Mouse (Mus musculus) gastrocnemius, postnatal 14 days (tissue): Measurements from ENCODE around the gene Gm37240. TPM values are rescaled to one million over a fixed set of nuclear protein-coding genes. Genes with fewer than 3 reads are reported as not detected.

Experiments used
- DNase-seq: peaks from one replicate; pipeline ENCODE4 v3.0.0; 2021; ENCODE audit warnings: mixed read lengths
- intact Hi-C: fragments of 180-260 bp; cut with DNase I; formaldehyde crosslinking; loops from one replicate; pipeline ENCODE4 v1.15.1; 2025; ENCODE audit warnings: low total_unique reads
- total RNA-seq, 2 experiments: library from RNA; stranded (reverse); gene quantifications; 2 replicates each; pipeline ENCODE4 v1.2.3; 2021

The Gm37240 gene
- total RNA-seq, 2 experiments from 2014 or later, result 32.3 to 43.3 TPM

DNA sequence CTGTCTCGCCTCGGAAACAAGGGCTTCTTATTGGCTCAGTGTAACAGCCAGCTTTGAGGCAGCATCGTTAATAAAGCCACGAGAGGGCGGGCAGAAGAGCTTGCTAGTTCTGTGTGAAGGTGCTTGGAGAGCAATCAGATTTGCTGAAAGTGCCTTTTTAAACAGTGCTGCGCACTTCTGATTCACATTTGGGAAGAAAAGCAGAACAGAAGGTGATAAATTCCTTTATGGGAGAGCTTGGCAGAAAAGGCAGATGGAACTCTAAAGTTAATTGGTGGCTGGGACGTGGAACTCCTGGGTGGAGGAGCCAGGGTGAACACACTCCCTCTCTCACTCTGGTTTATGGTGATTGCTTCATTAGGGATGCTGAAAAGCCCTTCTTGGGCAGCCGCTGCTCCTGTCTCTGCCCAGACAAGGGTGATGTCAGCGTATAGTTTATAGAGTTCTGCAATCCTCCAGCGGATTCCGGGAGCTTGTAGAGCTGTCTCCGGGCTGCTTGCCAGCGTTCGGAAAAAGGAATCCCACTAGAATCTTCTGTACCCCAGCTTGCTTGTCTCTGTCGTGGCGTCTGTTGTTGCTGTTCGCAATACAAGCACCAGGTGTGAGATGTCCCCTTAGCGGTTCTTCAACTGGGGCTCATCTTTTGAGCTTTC lies 1141.7 kb downstream of the Gm37240 start:
- intact Hi-C loops, result no loop called here
- DNase-seq, result peak; percentile 61

DNA sequence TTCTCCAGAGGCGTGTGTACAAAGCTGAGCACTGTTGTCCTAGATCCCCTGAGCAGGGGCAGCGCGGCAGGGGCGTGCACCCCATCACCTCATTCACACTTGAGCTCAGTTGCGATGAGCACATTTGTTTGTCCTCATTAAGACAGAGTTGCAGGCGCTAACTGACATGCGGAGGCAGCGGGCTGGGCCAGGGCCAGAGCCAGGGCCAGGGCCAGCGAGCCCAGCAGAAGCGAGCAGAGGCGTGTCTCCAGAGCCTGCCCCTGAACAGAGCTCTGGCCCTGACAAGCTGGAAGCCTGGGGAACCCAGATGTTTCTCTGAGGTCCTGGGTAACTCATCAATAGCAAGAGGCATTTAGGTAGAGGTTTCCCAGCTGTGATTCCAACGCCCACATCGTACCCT lies 1142.6 kb downstream of the Gm37240 start:
- intact Hi-C loops, result no loop called here
- peak; percentile 44 for DNase-seq

DNA sequence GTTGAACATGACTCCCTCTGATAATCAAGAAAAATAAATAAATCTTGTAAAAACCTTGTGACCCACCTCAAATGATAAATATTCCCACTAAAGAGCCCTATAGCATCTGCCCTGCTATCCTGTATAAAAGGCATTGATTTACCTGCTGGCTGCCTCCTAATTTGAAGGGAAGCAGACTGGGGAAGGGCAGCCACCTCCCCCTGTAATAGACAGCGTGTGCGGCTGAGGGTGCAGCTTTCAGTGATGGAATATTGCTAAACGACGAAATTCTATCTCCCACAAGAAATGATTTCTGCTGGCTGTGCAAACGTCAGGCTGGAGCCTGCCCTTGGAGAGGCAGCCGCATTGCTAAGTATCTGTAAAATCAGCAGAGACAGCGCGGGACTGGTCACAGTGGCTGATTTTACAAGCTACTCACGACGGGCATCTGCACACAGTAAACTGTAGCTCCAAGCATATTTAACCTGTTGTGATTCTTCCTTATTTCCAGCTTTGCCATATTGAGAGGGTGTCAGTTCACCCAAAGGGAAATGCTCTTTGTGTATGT lies 1147.2 kb downstream of the Gm37240 start:
- intact Hi-C loops, result no loop called here
- DNase-seq, result no peak

DNA sequence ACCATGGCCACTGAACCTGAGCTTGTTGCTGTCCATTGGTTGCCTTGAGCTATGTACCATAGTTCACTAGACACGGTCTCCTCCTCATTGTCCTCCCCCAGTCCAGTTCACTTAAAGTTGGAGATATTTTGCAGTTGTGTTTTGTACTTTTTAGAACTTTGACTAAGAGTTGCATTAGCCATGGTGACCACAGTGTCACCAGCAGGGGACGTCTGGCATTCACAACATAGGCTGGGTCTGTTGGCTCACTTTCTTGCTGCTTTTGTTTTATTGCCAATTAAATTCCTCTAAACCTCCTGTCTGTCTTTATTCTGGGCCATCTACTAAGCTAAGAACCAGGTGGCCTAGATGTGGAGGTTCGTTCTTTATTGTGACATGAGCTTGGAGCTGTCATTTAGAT lies 1150.2 kb downstream of the Gm37240 start:
- no peak for DNase-seq
- intact Hi-C loops, result no loop called here

DNA sequence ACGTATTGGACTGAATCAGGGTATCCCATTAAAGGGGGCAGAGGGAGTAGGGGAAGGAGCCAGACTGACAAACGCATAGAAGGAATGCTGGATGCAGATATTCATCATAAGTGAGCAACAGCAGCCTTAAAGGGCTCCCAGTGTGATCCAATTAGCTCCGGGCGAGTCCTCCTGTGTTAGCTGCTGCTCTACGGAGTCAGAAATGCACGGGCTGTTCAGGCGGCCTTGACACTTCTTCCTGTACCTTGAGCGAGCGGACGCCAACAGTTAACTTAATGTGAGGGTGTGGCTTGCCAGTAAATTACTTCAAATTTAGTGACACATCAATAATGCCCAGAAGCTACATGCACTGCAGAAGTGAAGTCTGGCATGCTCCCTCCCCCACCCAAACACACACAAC lies 1151.6 kb downstream of the Gm37240 start:
- no peak for DNase-seq
- intact Hi-C loops, result no loop called here

DNA sequence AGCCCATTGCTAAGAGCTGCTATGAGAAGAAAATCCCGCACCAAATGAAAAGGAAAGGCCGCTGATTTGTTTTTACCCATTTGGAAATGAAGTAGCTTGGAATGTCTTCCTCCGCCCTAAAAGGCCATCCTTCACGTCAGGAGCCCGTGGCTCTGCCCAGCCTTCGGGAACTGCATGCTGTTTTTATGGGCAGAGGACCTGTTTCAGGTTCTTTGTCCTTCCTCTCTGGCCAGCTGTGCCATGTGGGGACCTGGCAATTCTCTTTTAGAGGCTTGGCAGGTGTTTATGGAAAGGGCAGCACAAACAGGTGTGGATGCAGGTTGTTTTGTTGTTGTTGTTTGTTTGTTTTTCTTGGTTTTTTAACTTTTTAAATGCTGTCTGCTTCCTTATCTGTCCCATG lies 1154.8 kb downstream of the Gm37240 start:
- no peak for DNase-seq
- intact Hi-C loops, result no loop called here

DNA sequence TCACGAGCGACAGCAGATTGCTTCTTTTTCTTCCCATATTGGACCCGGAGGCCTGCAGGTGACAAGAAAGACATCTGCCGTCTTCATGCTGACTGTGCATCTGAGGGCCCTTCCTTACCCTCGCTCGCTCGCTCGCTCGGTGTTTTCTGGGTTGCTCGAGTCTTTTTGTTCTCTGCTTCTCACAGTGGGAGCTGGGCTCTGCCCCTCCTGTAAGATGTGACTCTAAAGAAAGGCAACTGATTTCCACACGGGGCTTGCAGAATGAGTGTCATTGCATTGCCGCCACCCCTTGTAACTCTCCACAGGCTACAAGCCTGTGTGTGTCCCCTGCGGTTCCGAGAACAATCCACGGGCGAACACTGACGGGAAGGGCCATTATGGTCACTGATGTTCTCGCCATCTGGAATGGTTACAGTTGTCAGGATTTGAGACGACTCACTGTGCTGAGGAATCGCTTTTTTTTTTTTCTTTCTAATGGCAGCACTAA lies 1155.3 kb downstream of the Gm37240 start:
- intact Hi-C loops, result no loop called here

DNA sequence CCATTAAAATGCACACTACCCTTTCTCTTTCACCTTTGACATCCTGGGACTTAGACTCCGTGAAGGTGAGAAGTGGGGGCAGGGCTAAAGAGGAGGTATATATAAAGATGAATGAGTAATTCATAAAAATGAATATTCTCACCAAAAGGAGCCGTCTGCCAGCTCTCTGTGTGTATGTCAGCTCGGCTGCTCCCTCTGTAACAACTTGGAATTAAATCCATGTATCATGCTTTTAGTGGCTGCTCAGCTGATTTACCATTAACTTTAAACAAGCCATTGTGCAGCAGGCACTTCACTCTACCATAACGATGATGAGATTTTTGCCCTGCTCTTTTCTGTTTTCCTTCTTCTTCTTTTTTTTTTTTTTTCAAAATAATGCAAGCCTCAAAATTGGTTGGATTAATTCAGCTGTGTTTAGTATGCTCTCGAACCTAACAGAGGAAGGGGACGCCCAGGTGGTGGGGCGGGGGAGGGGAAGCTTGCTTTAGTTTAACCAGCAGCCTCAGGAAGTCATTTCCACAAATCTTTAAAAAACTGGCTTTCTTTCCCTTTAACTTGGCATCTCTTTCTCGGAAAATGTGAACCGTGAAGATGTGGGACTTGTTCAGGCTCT lies 1155.8 kb downstream of the Gm37240 start:
- intact Hi-C loops, result no loop called here

More for the DNA sequence above, 1155.3 kb downstream of the Gm37240 start:
- no peak for DNase-seq

DNA sequence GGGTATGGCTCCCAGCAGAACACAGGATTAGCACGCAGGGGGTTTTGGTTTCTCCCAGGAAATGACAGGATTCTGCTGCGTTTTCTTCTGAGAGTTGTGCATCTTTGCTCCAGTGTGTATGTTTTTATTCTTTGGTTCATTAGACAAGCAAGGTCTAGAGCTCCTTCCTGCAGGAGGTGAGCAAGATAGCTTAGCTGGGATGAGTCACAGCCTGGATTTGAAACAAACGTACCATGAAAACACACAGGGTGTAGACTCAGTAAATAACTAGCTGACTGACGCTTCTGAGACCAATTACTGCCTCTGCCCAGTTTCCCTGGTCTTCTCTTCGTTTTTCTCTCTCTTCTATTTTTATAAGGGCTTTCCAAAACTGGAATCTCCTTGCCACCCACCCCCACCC lies 1156.3 kb downstream of the Gm37240 start:
- intact Hi-C loops, result no loop called here
- DNase-seq, result no peak

More for the DNA sequence above, 1155.8 kb downstream of the Gm37240 start:
- no peak for DNase-seq

DNA sequence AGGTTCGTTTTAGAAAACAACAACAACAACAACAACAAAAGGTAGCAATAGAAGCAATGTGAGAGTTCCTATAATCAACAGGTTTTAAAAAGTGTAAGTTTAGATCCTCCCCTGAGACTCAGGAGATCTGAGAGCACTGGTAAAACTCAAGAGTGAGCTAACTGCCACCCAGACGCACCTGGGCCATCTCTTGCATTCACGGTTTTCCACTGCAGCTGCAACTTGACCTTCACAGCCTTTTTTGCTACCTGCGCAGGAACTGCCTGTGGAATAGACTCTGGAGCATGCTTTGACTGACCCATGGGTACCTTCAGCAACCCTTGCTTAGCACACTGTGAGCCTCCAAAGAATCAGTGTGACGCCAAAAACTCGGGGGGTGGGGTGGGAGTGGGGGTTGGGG lies 1157.5 kb downstream of the Gm37240 start:
- intact Hi-C loops, result no loop called here
- no peak for DNase-seq

DNA sequence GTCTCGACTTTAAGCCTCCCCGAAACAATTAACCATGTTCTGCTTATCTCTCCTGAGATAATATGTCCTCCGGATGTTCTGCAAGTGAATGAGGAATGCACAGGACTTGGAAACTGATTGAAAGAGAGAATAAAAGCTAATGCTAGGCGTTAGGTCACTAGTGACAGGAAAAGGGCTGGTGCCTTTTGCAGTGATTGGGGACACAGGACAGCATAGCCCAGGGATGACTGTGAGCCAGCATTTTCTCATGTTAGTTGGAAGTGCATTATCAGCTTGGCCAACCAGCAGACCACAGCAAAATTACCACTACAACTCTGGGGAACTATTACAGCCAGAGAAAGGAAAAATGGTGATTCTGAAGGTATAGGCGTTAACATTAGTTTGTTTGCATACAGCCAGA lies 1163.3 kb downstream of the Gm37240 start:
- DNase-seq, result no peak
- intact Hi-C loops, result no loop called here

DNA sequence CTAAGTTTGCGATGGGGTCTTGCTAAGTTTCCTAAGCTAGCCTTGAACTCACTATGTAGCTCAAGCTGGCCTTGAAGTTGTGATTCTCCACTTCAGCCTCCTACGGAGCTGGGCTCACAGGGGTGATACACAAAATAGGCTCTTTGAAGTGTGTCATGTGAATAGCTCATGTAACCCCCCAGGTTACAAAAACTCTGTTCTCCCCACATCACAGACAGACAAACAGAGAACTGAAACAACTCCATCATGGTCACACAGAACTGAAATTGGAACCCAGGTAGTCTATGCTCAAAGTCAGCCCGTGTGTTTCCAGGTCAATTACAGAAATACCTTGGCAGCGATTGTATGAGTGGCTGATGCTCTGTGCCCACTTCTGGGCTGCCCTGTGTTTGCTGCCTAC lies 1164.6 kb downstream of the Gm37240 start:
- DNase-seq, result no peak
- intact Hi-C loops, result no loop called here

DNA sequence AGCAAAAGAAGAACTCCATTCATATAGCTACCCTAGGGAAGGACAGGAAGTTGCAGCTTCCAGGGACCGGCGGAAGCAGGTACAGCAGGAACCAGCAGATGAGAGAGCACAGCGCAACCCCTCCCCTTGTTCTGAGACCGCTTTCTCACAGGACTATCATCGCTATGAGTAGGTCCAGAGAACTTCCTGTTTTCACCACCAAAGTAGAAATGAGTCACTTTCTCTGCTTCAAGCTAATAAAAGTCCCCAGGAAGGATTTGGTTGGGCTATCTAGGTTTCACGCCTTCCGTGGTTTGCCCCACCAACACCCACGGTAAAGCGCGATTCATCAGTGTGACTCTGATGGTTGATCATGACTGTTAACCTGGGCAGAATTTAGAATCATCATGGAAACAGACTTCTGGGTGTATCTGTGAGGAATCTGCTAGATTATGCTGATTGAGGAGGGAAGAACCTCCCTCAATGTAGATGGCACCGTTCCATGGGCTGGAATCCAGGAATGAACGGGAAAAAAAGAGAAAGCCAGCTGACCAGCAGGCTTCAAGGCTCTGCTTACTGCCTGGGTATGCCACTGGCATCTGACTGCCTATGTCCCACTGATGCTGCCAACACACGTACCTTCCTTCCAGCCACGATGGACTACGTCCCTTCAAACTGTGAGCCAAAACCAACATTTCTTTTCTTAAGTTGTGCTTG lies 1172.1 kb downstream of the Gm37240 start:
- no peak for DNase-seq
- intact Hi-C loops, result no loop called here

DNA sequence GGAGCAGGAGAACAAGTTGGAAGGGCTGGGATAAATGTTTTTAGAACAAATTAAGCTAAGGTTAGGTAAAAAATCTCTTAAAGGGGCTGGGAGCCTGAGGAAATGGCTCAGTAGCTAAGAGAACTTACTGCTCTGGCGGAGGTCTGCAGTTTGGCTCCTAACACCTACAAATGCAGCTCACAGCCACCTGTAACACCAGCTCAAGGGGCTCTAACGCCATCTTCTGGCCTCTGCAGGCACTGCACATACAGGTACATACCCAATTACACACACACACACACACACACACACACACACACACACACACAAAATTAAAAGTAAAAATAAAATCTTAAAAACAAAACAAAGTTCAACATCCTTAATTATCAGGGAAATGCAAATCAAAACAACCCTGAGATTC lies 1174.4 kb downstream of the Gm37240 start:
- intact Hi-C loops, result no loop called here
- DNase-seq, result no peak

DNA sequence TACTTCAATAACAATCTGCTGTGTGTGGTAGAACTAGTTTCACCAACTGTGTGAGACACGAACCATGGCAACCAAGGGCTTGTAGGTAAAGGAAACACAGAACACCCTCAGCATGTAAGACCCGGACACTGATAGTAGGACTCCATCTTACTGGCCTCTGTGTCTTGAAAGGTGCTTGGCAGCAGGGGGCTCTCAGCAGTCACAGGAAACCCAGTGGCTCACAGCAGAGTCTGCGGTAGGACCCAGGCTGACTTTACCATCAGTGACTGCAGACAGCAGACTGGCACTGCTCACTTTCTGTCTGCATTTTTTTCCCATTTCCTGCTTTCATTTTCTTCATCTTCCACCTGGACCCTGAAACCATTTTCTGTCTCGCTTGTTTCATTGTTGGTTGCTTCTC lies 1176.6 kb downstream of the Gm37240 start:
- intact Hi-C loops, result no loop called here
- DNase-seq, result no peak

DNA sequence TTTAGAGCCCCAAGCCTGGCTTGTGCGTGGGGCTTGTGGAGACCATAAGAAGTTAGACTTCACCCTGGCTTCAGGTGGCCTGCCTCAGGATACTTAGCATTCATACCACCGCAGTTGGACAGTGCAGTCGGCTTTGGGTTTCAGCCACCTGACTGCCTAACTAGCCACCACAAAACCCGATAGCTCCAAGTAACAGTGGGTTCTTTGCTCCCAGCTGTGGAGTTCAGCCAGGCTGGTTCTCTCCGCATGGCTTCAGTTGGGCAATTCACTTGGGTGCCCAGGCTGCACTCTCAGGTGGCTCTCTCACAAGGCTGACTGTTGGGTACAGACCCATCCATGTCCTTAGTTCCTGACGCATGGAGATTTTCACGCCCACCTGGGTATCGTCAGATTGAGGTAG lies 1177.4 kb downstream of the Gm37240 start:
- DNase-seq, result peak; percentile 36
- intact Hi-C loops, result no loop called here

DNA sequence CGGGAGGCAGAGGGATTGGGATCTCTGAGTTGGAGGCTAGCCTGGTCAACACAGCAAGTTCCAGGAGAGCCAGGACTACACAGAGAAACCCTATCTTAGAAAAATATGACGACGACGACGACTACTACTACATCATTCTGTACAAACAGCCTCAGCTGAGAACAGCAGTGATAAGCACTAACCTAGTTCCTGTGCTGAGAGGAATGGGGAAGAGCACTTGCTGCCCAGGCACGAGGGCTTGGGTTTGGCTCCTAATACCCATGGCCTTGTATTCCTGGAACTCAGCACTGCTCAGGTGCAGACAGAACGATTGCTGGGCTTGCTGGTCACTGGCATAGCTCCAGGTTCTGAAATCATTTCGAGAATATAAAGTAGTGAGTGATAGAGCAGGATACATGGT lies 1178.2 kb downstream of the Gm37240 start:
- intact Hi-C loops, result no loop called here
- no peak for DNase-seq

DNA sequence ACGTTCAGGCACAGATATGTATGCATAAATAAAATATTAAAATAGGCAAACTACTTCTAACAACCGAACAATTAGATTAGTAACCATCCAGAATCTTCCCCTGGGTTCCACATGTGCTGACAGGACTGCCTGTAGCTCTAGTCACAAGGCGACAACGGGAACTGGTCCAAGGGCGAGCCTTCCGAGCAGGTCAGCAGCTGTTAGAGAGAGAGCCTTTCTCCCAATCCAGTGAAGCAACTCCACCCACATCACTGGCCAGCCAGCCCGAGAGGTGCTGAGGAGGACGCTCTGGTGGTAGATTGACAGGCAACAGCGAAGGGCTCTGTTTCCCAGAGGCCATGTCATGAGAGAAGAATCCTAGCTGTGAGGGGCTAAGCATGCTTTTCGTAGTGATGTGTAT lies 1178.8 kb downstream of the Gm37240 start:
- intact Hi-C loops, result no loop called here
- peak; percentile 64 for DNase-seq

DNA sequence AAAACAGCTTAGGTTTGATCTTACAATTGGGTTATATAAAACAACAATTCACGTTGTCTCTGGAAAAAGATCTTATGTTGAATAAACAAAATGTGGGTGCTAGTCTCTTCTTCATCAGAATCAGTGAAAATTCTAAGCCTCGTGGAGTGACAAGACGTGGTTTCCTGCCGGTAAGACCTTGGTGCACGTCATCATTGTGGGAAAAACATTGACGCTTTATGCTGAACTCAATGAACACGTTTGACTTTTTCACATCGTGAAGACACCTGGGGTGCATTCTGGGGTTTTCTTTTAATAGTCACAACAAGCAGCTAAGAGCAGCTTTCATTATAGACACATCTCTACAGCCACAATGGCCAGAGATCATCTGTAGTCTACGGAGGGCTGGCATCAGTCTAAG lies 1182.1 kb downstream of the Gm37240 start:
- DNase-seq, result no peak
- intact Hi-C loops, result no loop called here

DNA sequence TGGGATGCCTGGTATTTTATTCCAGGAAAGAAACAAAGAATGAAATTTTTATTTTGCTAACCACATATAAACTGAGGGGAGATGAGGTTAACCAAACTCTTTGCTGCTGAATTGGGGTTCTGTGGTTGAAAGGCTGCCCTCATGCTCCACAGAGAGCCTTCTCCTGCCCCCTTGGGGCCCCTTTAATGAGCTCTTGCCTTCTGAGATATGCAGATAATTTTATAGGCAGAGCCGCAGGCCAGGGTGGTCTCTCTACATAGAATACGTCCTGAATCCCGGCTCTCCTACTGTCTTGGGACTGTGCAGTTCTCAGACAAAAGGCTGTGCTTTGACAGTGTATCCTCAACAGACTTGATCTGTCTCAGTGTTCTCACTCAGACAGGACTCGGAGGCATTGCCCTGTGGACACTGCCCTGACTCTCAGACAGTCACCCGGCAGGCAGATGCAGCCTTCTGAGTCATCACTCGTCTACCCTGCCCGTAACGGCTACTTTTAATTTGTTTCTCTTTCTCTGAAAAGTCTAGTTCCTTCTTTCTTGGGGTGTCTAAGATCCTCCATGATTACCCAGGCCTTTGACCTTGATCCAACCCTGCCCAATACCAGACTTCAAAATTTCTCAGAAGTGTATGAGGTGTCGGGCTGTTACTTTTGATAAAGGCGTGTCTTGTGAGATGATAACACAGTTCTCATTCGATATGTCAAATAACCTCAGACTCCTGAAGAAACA lies 1184.1 kb downstream of the Gm37240 start:
- intact Hi-C loops, result no loop called here
- DNase-seq, result no peak
